Mouse (Mus musculus) urinary bladder, postnatal 25 days (tissue): Measurements from ENCODE around the gene Fasn.

Source experiments
- DNase-seq: peaks from one replicate; pipeline ENCODE4 v3.0.0; 2022; ENCODE audit warnings: low spot score

Gene Fasn

GRCm38 (mm10) chr11:120761811-120762671, 62.3 kb downstream of the Fasn start:
- no peak for DNase-seq

GRCm38 (mm10) chr11:120760236-120760635, 64.1 kb downstream of the Fasn start:
- no peak for DNase-seq
